Mouse (Mus musculus): Measurements from ENCODE around the gene Zfp384.

Gene Zfp384

DNA sequence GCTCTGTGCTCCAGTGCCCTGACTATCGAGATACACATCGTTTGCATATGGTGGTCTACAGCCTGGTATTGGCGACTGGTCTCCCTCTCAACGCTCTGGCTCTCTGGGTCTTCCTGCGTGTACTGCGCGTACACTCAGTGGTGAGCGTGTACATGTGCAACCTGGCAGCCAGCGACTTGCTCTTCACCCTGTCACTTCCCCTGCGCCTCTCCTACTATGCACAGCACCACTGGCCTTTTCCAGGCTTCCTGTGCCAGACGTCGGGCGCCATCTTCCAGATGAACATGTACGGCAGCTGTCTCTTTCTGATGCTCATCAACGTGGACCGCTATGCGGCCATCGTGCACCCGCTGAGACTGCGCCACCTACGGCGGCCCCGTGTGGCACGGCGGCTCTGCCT is 72.4 kb downstream of the Zfp384 start:
- no peak for DNase-seq (ENCODE audit: extremely low read depth, low read depth, low spot score)

DNA sequence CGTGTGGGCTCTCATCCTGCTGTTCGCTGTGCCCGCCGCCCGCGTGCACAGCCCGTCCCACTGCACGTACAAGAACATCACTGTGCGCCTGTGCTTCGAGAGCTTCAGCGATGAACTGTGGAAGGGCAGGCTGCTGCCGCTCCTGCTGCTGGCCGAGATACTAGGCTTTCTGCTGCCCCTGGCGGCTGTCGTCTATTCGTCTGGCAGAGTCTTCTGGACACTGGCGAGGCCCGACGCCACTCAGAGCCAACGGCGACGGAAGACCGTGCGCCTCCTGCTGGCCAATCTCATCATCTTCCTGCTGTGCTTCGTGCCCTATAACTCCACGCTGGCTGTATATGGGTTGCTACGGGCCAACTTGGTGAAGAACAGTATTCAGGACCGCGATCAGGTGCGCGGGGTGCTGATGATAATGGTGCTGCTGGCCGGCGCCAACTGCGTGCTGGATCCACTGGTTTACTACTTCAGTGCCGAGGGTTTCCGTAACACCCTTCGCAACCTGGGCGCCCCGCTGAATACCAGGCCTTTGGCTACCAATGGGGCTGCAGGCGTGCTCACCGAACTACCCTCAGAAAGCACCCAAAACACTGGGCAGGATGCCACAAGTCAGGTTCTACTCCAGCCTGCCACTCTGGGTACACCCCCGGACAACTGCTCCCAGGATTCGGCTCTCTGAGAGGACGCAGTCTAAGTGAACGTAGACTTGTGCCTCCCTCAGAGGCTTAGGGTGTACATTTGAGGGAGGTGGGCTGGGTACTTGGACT is 73.0 kb downstream of the Zfp384 start:
- DNase-seq (ENCODE audit: extremely low read depth, low read depth, low spot score), result no peak

DNA sequence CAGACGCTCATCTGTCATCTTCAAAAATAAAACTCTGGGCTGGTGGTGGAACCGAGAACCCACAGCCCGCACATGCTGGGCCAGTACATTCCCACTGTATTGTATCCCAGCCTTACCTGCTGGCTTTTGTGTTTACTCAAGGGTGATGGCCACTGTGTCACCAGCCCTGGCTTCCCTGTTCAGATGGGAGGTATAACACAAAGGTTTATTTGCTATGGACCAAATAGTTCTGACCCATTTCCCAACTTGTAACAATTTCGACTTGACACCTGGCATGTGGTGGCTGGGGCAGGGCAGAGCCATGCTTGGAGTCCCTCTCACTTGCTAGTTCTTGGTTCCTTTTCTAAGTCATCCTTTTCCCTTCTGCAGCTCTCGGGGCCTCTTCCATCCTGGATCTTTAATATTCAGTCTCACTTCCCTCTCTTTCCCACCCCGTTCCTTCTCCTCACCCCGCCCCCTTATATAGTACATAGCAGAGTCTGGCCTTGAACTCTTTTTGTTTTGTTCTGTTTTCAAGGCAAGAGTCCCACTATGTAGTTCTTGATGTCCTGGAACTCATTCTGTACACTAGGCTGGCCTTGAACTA is 73.9 kb downstream of the Zfp384 start:
- no peak for DNase-seq (ENCODE audit: extremely low read depth, low read depth, low spot score)

DNA sequence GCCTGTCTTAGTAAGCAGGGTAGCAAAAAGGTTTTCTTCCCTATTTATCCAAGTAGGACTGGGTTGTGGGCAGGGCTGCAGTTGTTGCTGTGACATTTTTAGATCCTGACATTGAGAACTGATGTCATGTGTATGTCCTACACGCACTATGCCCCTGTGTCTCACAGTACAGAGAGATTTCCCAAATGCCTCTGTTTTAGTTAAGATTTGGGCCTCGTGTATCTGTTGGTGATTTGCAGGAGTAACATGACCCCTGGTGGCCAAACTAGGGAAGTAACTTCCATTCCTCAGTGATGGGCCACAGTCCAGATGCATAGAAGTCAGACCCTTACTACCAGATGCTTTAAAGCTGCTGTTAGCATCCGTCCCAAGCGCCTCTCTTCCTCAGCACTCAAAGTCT is 75.5 kb downstream of the Zfp384 start:
- no peak for DNase-seq (ENCODE audit: extremely low read depth, low read depth, low spot score)
